Mouse (Mus musculus) midbrain, embryonic 11.5 days (tissue): ENCODE measurements around the gene Otud3. TPM values are rescaled to one million over a fixed set of nuclear protein-coding genes. Genes with fewer than 3 reads are reported as not detected.

Experiments
- ATAC-seq: fragments of 200-750 bp; cut with Nextera tagmentation; 2 replicates; pipeline ENCODE4 v1.8.0; 2017; ENCODE audit warnings: moderate TSS enrichment, moderate library complexity; ENCODE audit not compliant: low FRiP score
- DNase-seq: peaks from one replicate; pipeline ENCODE4 v3.0.0; 2015; ENCODE audit warnings: low spot score; ENCODE audit errors: missing footprints
- H3K27ac ChIP-seq: fragments of 300-500 bp; sonication (generic); 2 replicates; pipeline ENCODE4 v1.5.1; 2014; ENCODE audit warnings: low read depth, low read length
- H3K27me3 ChIP-seq: fragments of 300-500 bp; sonication (generic); 2 replicates; pipeline ENCODE4 v1.6.1; 2014; ENCODE audit warnings: mild to moderate bottlenecking, low read length, moderate library complexity, mixed read lengths; ENCODE audit not compliant: control insufficient read depth, insufficient read depth
- H3K36me3 ChIP-seq: fragments of 300-500 bp; sonication (generic); 2 replicates; pipeline ENCODE4 v1.6.1; 2014; ENCODE audit warnings: mild to moderate bottlenecking, low read length, moderate library complexity, mixed read lengths; ENCODE audit not compliant: control insufficient read depth, insufficient read depth
- H3K4me1 ChIP-seq: fragments of 300-500 bp; sonication (generic); 2 replicates; pipeline ENCODE4 v1.6.1; 2014; ENCODE audit warnings: low read length; ENCODE audit not compliant: control insufficient read depth, insufficient read depth
- H3K4me2 ChIP-seq: fragments of 300-500 bp; sonication (generic); 2 replicates; pipeline ENCODE4 v1.6.1; 2014; ENCODE audit warnings: mild to moderate bottlenecking, moderate library complexity
- H3K4me3 ChIP-seq: fragments of 300-500 bp; sonication (generic); 2 replicates; pipeline ENCODE4 v1.5.1; 2014; ENCODE audit warnings: low read depth, low read length
- H3K9ac ChIP-seq: fragments of 300-500 bp; sonication (generic); 2 replicates; pipeline ENCODE4 v1.6.1; 2014; ENCODE audit warnings: low read length
- H3K9me3 ChIP-seq: fragments of 300-500 bp; sonication (generic); 2 replicates; pipeline ENCODE4 v1.6.1; 2016; ENCODE audit warnings: low read length; ENCODE audit not compliant: control insufficient read depth
- WGBS: fragments of 180-500 bp; shearing (Covaris S2); extraction: QIAGEN DNeasy Blood & Tissue Kit; methylation state at CpG from one replicate; pipeline ENCODE4 v1.1.7; 2014; 5-methylcytosine and 5-hydroxymethylcytosine counted together
- polyA plus RNA-seq: library from polyadenylated mRNA; unstranded; fragments of >200 nt; fragmentation: Nextera tagmentation; extraction: Ambion mirVana; gene quantifications from 2 replicates; pipeline ENCODE4 v1.2.1, GENCODE M21; 2014

Otud3 gene
- polyA plus RNA-seq, 1 experiment from 2014 or later, result 2.7 TPM

DNA sequence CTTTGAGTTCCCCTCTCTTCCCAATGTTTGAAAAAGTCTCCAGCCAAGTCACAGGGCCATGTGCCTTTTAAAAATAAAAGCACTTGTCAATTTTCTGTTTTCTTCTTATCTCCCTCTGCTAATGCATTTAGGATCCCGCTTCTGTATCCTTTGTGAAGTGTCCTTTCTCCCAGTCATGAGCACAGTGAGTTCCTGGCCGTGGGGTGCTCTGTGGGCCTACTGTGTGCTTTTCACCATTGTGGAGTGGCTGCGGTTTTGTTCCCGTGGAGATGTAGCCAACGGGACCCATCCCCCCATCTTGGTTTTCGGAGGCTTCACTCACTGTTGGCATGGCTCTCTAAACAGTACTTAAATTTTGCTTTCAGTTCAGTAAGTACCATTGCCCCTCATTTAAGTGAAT, 47.8 kb downstream of the Otud3 start:
- DNase-seq (no peak), ATAC-seq (no peak)
- H3K27ac ChIP-seq, result no peak overlapping the region
- no peak overlapping the region for H3K4me2 ChIP-seq
- no peaks in the 10 kb centered on the region for H3K36me3 ChIP-seq
- 75% methylated on average over 6 of the region's 6 CpGs for whole genome bisulfite sequencing
- no peaks in the 10 kb centered on the region for H3K4me1 ChIP-seq
- H3K27me3 ChIP-seq, result no peaks in the 10 kb centered on the region
- no peaks in the 10 kb centered on the region for H3K9me3 ChIP-seq
- no peak overlapping the region for H3K9ac ChIP-seq
- H3K4me3 ChIP-seq, result no peak overlapping the region

DNA sequence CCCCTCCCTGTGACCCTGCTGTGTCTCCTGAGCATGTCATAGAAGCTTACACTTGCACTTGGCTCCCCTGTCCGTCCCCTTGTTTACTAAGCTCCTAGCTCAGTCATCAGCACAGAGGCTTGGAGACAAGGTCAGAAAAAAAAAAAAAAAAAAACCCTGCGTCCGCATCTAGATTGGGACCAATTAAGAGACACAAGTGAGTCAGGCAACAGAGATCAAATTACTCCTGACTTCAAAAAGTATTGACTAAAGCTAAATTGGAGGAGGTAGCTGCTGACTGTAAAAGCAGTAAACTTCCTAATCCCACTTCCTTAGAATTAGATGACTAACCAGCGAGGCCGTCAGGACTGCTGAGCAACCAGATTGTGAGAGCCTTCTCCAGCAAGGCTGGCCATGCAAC, 48.7 kb downstream of the Otud3 start:
- WGBS, result 70% methylated on average over 5 of the region's 5 CpGs

GRCm38 (mm10) chr4:138863344-138863998, 50.3 kb downstream of the Otud3 start, which contains the start of gene Pla2g5:
TSS of gene Pla2g5 (minus strand) at chr4:138863482.
- 77% methylated on average over 10 of the region's 10 CpGs for WGBS
- Histone ChIP-seq H3K27me3 (no peaks in the 10 kb centered on the region), H3K9ac (no peak within 1 kb of the TSS), H3K36me3 (no peaks in the 10 kb centered on the region), H3K4me2 (no peak within 1 kb of the TSS), H3K27ac (no peak within 1 kb of the TSS), H3K9me3 (no peaks in the 10 kb centered on the region), H3K4me1 (no peaks in the 10 kb centered on the region), H3K4me3 (no peak within 1 kb of the TSS)
- DNase-seq (no peak), ATAC-seq (no peak)

More for the DNA sequence above, 48.7 kb downstream of the Otud3 start:
- DNase-seq (no peak), ATAC-seq (no peak)
- Histone ChIP-seq H3K27ac (no peak overlapping the region), H3K27me3 (no peaks in the 10 kb centered on the region), H3K4me3 (no peak overlapping the region), H3K4me1 (no peaks in the 10 kb centered on the region), H3K9me3 (no peaks in the 10 kb centered on the region), H3K4me2 (no peak overlapping the region), H3K36me3 (no peaks in the 10 kb centered on the region), H3K9ac (no peak overlapping the region)

DNA sequence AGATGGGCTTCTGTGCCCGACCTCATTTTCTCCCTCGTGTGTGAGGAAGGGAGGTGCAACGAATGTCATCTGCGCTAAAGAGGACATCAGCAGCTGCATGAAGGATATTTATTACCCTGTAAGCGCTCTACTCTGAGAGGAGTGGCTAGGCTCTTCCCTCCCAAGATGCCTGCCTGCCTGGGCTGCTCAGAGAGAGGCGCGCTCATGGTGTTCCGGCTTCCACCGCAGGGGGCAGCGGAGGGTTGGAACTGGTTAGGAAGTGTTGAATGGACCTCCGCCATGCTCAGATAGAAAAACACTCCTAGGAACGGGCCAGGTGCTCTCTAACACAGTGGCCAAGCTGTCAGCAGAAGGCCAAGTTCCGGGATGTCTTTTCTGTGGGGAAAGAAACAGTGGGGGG, 54.0 kb downstream of the Otud3 start:
- DNase-seq (peak; percentile 99), ATAC-seq (peak; percentile 81)
- Histone ChIP-seq H3K27me3 (no peaks in the 10 kb centered on the region), H3K4me2 (peak overlapping the region; percentile 48), H3K9me3 (no peaks in the 10 kb centered on the region), H3K4me1 (no peaks in the 10 kb centered on the region), H3K4me3 (peak overlapping the region; percentile 23), H3K27ac (no peak overlapping the region), H3K36me3 (no peaks in the 10 kb centered on the region), H3K9ac (peak overlapping the region; percentile 29; the same call in 1 of the 2 replicates)
- WGBS, result 6% methylated on average over 13 of the region's 13 CpGs

GRCm38 (mm10) chr4:138859245-138859644, 54.5 kb downstream of the Otud3 start:
- no peaks in the 10 kb centered on the region for H3K4me1 ChIP-seq
- no peaks in the 10 kb centered on the region for H3K9me3 ChIP-seq
- peak overlapping the region; percentile 23 for H3K4me3 ChIP-seq
- H3K27me3 ChIP-seq, result no peaks in the 10 kb centered on the region
- DNase-seq (peak; percentile 92), ATAC-seq (no peak)
- 10% methylated on average over 9 of the region's 9 CpGs for WGBS
- H3K4me2 ChIP-seq, result peak overlapping the region; percentile 48
- H3K27ac ChIP-seq, result no peak overlapping the region
- no peaks in the 10 kb centered on the region for H3K36me3 ChIP-seq
- peak overlapping the region; percentile 29; the same call in 1 of the 2 replicates for H3K9ac ChIP-seq

DNA sequence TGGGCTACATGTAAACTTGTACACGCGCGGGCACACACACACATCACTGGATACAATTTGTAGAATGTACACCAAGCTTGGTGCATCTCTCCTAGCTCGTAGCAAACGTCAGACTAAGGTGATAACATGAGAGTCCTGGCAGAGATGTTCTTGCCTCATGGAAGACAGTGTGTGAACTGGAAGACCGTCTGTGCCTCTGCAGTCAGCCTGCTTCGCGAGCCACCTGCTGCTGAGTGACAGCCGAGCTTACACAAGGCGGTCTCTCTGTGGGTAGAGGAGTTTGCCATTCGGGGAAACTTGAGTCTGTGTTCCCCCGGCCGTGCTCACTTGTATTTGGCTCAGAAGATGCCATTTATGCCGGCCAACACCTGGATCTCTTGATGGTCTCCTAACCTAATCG, 55.3 kb downstream of the Otud3 start:
- H3K4me1 ChIP-seq, result no peaks in the 10 kb centered on the region
- H3K27ac ChIP-seq, result no peak overlapping the region
- no peak for ATAC-seq
- no peaks in the 10 kb centered on the region for H3K27me3 ChIP-seq
- H3K9ac ChIP-seq, result no peak overlapping the region
- WGBS, result 85% methylated on average over 15 of the region's 15 CpGs
- H3K4me3 ChIP-seq, result no peak overlapping the region
- no peaks in the 10 kb centered on the region for H3K9me3 ChIP-seq
- no peak overlapping the region for H3K4me2 ChIP-seq
- H3K36me3 ChIP-seq, result no peaks in the 10 kb centered on the region
- DNase-seq, result no peak

DNA sequence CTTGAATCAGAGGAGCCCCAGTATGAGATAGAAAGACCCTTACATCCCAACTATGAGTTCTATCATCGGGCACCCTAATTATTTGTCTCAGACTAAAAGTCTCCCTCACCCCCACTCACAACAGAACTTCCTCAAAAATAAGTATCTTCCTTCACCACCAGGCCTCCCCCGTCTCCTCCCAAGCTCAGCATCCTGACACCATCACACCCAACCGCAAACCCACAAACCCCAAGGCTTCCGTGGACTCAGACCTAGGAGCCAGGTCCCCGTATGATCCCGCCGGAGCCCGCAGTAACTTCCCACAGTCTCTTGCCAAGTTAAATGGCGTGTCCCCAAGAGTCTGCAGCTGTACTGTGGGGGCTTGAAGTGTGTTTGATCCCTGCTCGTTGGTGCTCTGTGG, 56.2 kb downstream of the Otud3 start:
- Histone ChIP-seq H3K27ac (no peak overlapping the region), H3K4me2 (no peak overlapping the region), H3K4me3 (no peak overlapping the region), H3K4me1 (no peaks in the 10 kb centered on the region), H3K9ac (no peak overlapping the region), H3K36me3 (no peaks in the 10 kb centered on the region), H3K27me3 (no peaks in the 10 kb centered on the region), H3K9me3 (no peaks in the 10 kb centered on the region)
- ATAC-seq (no peak), DNase-seq (no peak)
- 90% methylated on average over 10 of the region's 10 CpGs for WGBS

- H3K4me3 ChIP-seq, result no peak overlapping the region
- H3K9me3 ChIP-seq, result no peaks in the 10 kb centered on the region
- peak; percentile 95 for DNase-seq
- no peak overlapping the region for H3K27ac ChIP-seq
- no peak overlapping the region for H3K9ac ChIP-seq
- no peaks in the 10 kb centered on the region for H3K4me1 ChIP-seq
- H3K27me3 ChIP-seq, result no peaks in the 10 kb centered on the region
- no peaks in the 10 kb centered on the region for H3K36me3 ChIP-seq
- H3K4me2 ChIP-seq, result no peak overlapping the region
- no peak for ATAC-seq
- WGBS, result 39% methylated on average over 7 of the region's 7 CpGs
These were observed 57.3 kb downstream of the Otud3 start for GRCm38 (mm10) chr4:138856491-138856890.

GRCm38 (mm10) chr4:138855092-138855632, 58.6 kb downstream of the Otud3 start:
- H3K9me3 ChIP-seq, result no peaks in the 10 kb centered on the region
- DNase-seq (no peak), ATAC-seq (no peak)
- no peak overlapping the region for H3K4me3 ChIP-seq
- H3K27ac ChIP-seq, result no peak overlapping the region
- H3K4me1 ChIP-seq, result no peaks in the 10 kb centered on the region
- no peaks in the 10 kb centered on the region for H3K27me3 ChIP-seq
- H3K4me2 ChIP-seq, result no peak overlapping the region
- no peaks in the 10 kb centered on the region for H3K36me3 ChIP-seq
- no peak overlapping the region; the same call in 1 of the 2 replicates for H3K9ac ChIP-seq
- 90% methylated on average over 9 of the region's 9 CpGs for WGBS
